Mouse (Mus musculus) small intestine, adult 2 months (tissue): ENCODE measurements around the gene Col12a1.

Experiments
- CTCF ChIP-seq: fragments of 200-500 bp; IDR thresholded peaks from 2 replicates; pipeline ENCODE4 v1.5.1; 2012; ENCODE audit warnings: low read depth, mild to moderate bottlenecking, control low read depth, inconsistent platforms, low read length, moderate library complexity, mixed read lengths; ENCODE audit not compliant: insufficient replicate concordance, insufficient read length; ENCODE audit errors: extremely low read depth
- POLR2A ChIP-seq: fragments of 200-500 bp; IDR thresholded peaks from 2 replicates; pipeline ENCODE4 v1.6.1; 2012; ENCODE audit warnings: low read depth, mild to moderate bottlenecking, control low read depth, inconsistent platforms, low read length, moderate library complexity

DNA sequence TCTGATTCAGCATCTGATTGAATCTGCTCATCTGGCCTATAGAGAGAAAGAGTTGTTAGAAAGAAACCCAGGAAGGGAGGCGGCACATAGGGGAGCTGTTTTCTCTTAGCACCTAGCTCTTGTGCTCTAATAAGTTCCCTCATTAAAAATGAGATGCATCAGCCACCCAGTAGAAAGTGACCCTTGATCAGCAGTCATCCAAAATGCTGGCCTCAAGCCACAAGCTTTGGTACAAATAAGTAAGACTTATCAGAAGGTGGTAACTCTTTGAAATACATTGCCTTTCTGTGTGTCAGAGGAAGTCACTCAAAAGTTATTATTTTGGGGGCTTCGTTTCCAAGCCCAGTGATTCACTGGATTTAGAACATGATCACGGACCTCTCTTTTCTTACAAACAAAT, 114.1 kb downstream of the Col12a1 start:
- TF ChIP-seq CTCF (no peak), POLR2A (no peak)
